Mouse (Mus musculus) intestine, embryonic 16.5 days (tissue): ENCODE measurements around the gene Fchsd2. TPM values are rescaled to one million over a fixed set of nuclear protein-coding genes. Genes with fewer than 3 reads are reported as not detected.
A peak's percentile ranks its signal among the peaks of the same experiment; 100 is the strongest.

Experiments
- ATAC-seq: fragments of 200-750 bp; cut with Nextera tagmentation; 2 replicates; pipeline ENCODE4 v1.8.0; 2017; ENCODE audit warnings: moderate TSS enrichment, moderate library complexity
- H3K27ac ChIP-seq: fragments of 300-500 bp; sonication (generic); 2 replicates; pipeline ENCODE4 v1.5.1; 2014; ENCODE audit warnings: mild to moderate bottlenecking, low read length
- H3K27me3 ChIP-seq: fragments of 300-500 bp; sonication (generic); replicated peaks from 2 replicates; pipeline ENCODE4 v1.6.1; 2014; ENCODE audit warnings: low read length, control low read depth, mixed read lengths; ENCODE audit not compliant: control insufficient read depth, insufficient read depth
- H3K36me3 ChIP-seq: fragments of 300-500 bp; sonication (generic); 2 replicates; pipeline ENCODE4 v1.6.1; 2014; ENCODE audit warnings: low read length, control low read depth; ENCODE audit not compliant: control insufficient read depth, insufficient read depth
- H3K4me1 ChIP-seq: fragments of 300-500 bp; sonication (generic); 2 replicates; pipeline ENCODE4 v1.6.1; 2014; ENCODE audit warnings: low read length, control low read depth, mixed read lengths; ENCODE audit not compliant: control insufficient read depth, insufficient read depth
- H3K4me2 ChIP-seq: fragments of 300-500 bp; sonication (generic); 2 replicates; pipeline ENCODE4 v1.6.1; 2014; ENCODE audit warnings: low read depth, low read length, control low read depth
- H3K4me3 ChIP-seq: fragments of 300-500 bp; sonication (generic); 2 replicates; pipeline ENCODE4 v1.5.1; 2014; ENCODE audit warnings: mild to moderate bottlenecking, low read length
- H3K9ac ChIP-seq: fragments of 300-500 bp; sonication (generic); 2 replicates; pipeline ENCODE4 v1.6.1; 2014; ENCODE audit warnings: low read depth, low read length
- H3K9me3 ChIP-seq: fragments of 300-500 bp; sonication (generic); 2 replicates; pipeline ENCODE4 v1.6.1; 2016; ENCODE audit warnings: low read length, control low read depth; ENCODE audit not compliant: control insufficient read depth
- WGBS: fragments of 180-500 bp; shearing (Covaris S2); extraction: QIAGEN DNeasy Blood & Tissue Kit; methylation state at CpG from one replicate; pipeline ENCODE4 v1.1.7; 2014; 5-methylcytosine and 5-hydroxymethylcytosine counted together
- polyA plus RNA-seq: library from polyadenylated mRNA; unstranded; fragments of >200 nt; fragmentation: Nextera tagmentation; extraction: Ambion mirVana; gene quantifications from 2 replicates; pipeline ENCODE4 v1.2.1, GENCODE M21; 2015

Fchsd2 gene
- polyA plus RNA-seq, 1 experiment from 2014 or later: 19.7 TPM

GRCm38 (mm10) chr7:101271602-101272001 is 178.9 kb downstream of the Fchsd2 start:
- H3K36me3 ChIP-seq: no peaks in the 10 kb centered on the region
- no peak overlapping the region for H3K9ac ChIP-seq
- H3K4me3 ChIP-seq: no peak overlapping the region
- WGBS: 63% methylated on average over 1 of the region's 1 CpGs
- no peak overlapping the region for H3K4me2 ChIP-seq
- H3K4me1 ChIP-seq: no peaks in the 10 kb centered on the region
- no peak for ATAC-seq
- no peak overlapping the region for H3K27ac ChIP-seq
- H3K27me3 ChIP-seq: no peaks in the 10 kb centered on the region
- no peaks in the 10 kb centered on the region for H3K9me3 ChIP-seq

GRCm38 (mm10) chr7:101272466-101273160 is 179.9 kb downstream of the Fchsd2 start:
- H3K4me2 ChIP-seq: no peak overlapping the region
- no peaks in the 10 kb centered on the region for H3K4me1 ChIP-seq
- H3K9ac ChIP-seq: no peak overlapping the region
- H3K27ac ChIP-seq: no peak overlapping the region
- H3K9me3 ChIP-seq: no peaks in the 10 kb centered on the region
- H3K4me3 ChIP-seq: no peak overlapping the region
- 0 out of 2 replicates have a peak, but pooled peaks cover 3% of the 10 kb centered on the region for H3K36me3 ChIP-seq
- ATAC-seq: no peak
- WGBS: 90% methylated on average over 8 of the region's 8 CpGs
- no peaks in the 10 kb centered on the region for H3K27me3 ChIP-seq

GRCm38 (mm10) chr7:101282721-101283120 is 190.1 kb downstream of the Fchsd2 start:
- H3K4me1 ChIP-seq: no peaks in the 10 kb centered on the region
- no peak for ATAC-seq
- H3K27me3 ChIP-seq: no peaks in the 10 kb centered on the region
- no peak overlapping the region for H3K27ac ChIP-seq
- no peak overlapping the region for H3K4me2 ChIP-seq
- peaks cover 12% of the 10 kb centered on the region for H3K36me3 ChIP-seq
- 88% methylated on average over 3 of the region's 3 CpGs for WGBS
- H3K9ac ChIP-seq: no peak overlapping the region
- no peaks in the 10 kb centered on the region for H3K9me3 ChIP-seq
- no peak overlapping the region for H3K4me3 ChIP-seq

GRCm38 (mm10) chr7:101284504-101284903 is 191.8 kb downstream of the Fchsd2 start:
- WGBS: 74% methylated on average over 1 of the region's 1 CpGs
- ATAC-seq: peak; percentile 54; the same call in 1 of the 2 replicates

GRCm38 (mm10) chr7:101286891-101287290 is 194.2 kb downstream of the Fchsd2 start:
- no peak for ATAC-seq
- Histone ChIP-seq H3K4me1 (no peaks in the 10 kb centered on the region), H3K27me3 (no peaks in the 10 kb centered on the region), H3K9me3 (no peaks in the 10 kb centered on the region), H3K9ac (no peak overlapping the region), H3K36me3 (peaks cover 7% of the 10 kb centered on the region; the same call in 1 of the 2 replicates), H3K27ac (no peak overlapping the region), H3K4me3 (no peak overlapping the region), H3K4me2 (no peak overlapping the region)
- WGBS: 85% methylated on average over 4 of the region's 4 CpGs

More at GRCm38 (mm10) chr7:101284504-101284903, 191.8 kb downstream of the Fchsd2 start:
- H3K36me3 ChIP-seq: peaks cover 6% of the 10 kb centered on the region
- H3K4me1 ChIP-seq: no peaks in the 10 kb centered on the region
- no peak overlapping the region for H3K4me2 ChIP-seq
- no peak overlapping the region for H3K27ac ChIP-seq
- no peak overlapping the region for H3K4me3 ChIP-seq
- H3K9me3 ChIP-seq: no peaks in the 10 kb centered on the region
- H3K9ac ChIP-seq: no peak overlapping the region
- no peaks in the 10 kb centered on the region for H3K27me3 ChIP-seq

GRCm38 (mm10) chr7:101287820-101288219 is 195.2 kb downstream of the Fchsd2 start:
- Histone ChIP-seq H3K36me3 (0 out of 2 replicates have a peak, but pooled peaks cover 5% of the 10 kb centered on the region), H3K4me1 (no peaks in the 10 kb centered on the region), H3K27me3 (no peaks in the 10 kb centered on the region), H3K4me3 (no peak overlapping the region), H3K9me3 (no peaks in the 10 kb centered on the region), H3K4me2 (no peak overlapping the region), H3K27ac (no peak overlapping the region), H3K9ac (no peak overlapping the region)
- no peak for ATAC-seq
- WGBS: 82% methylated on average over 2 of the region's 2 CpGs

- no peak overlapping the region for H3K4me3 ChIP-seq
- H3K4me2 ChIP-seq: no peak overlapping the region
- H3K9ac ChIP-seq: no peak overlapping the region
- H3K27ac ChIP-seq: no peak overlapping the region
- WGBS: 29% methylated on average over 4 of the region's 4 CpGs
- H3K36me3 ChIP-seq: 0 out of 2 replicates have a peak, but pooled peaks cover 7% of the 10 kb centered on the region
- no peaks in the 10 kb centered on the region for H3K27me3 ChIP-seq
- no peaks in the 10 kb centered on the region for H3K9me3 ChIP-seq
- ATAC-seq: no peak
- H3K4me1 ChIP-seq: no peaks in the 10 kb centered on the region
Observed at GRCm38 (mm10) chr7:101288436-101288835, 195.8 kb downstream of the Fchsd2 start.

GRCm38 (mm10) chr7:101290401-101290800 is 197.7 kb downstream of the Fchsd2 start:
- no peak; the same call in 1 of the 2 replicates for ATAC-seq

GRCm38 (mm10) chr7:101291211-101291610 is 198.5 kb downstream of the Fchsd2 start:
- H3K27me3 ChIP-seq: no peaks in the 10 kb centered on the region
- no peak overlapping the region for H3K4me3 ChIP-seq
- H3K4me1 ChIP-seq: peaks cover 2% of the 10 kb centered on the region; the same call in 1 of the 2 replicates
- no peak overlapping the region for H3K9ac ChIP-seq
- 88% methylated on average over 5 of the region's 5 CpGs for WGBS
- no peak for ATAC-seq
- peaks cover 7% of the 10 kb centered on the region; the same call in 1 of the 2 replicates for H3K36me3 ChIP-seq
- H3K27ac ChIP-seq: no peak overlapping the region
- H3K9me3 ChIP-seq: no peaks in the 10 kb centered on the region
- H3K4me2 ChIP-seq: no peak overlapping the region

More at GRCm38 (mm10) chr7:101290401-101290800, 197.7 kb downstream of the Fchsd2 start:
- H3K9ac ChIP-seq: no peak overlapping the region
- H3K36me3 ChIP-seq: peaks cover 7% of the 10 kb centered on the region; the same call in 1 of the 2 replicates
- H3K4me2 ChIP-seq: no peak overlapping the region
- H3K4me1 ChIP-seq: no peaks in the 10 kb centered on the region
- H3K4me3 ChIP-seq: no peak overlapping the region
- no peaks in the 10 kb centered on the region for H3K9me3 ChIP-seq
- H3K27me3 ChIP-seq: no peaks in the 10 kb centered on the region
- H3K27ac ChIP-seq: no peak overlapping the region
- 87% methylated on average over 10 of the region's 10 CpGs for WGBS
